Mouse (Mus musculus) kidney, embryonic 16.5 days (tissue): ENCODE measurements around the gene Ctnnd2. TPM values are rescaled to one million over a fixed set of nuclear protein-coding genes. Genes with fewer than 3 reads are reported as not detected.

Experiments
- ATAC-seq: fragments of 200-750 bp; cut with Nextera tagmentation; 2 replicates; pipeline ENCODE4 v1.8.0; 2017; ENCODE audit warnings: moderate TSS enrichment; ENCODE audit not compliant: low FRiP score, low TSS enrichment
- H3K27ac ChIP-seq: fragments of 300-500 bp; sonication (generic); 2 replicates; pipeline ENCODE4 v1.5.1; 2014; ENCODE audit warnings: low read length
- H3K27me3 ChIP-seq: fragments of 300-500 bp; sonication (generic); 2 replicates; pipeline ENCODE4 v1.6.1; 2014; ENCODE audit warnings: low read length, control low read depth, mixed read lengths; ENCODE audit not compliant: insufficient read depth
- H3K36me3 ChIP-seq: fragments of 300-500 bp; sonication (generic); 2 replicates; pipeline ENCODE4 v1.6.1; 2014; ENCODE audit warnings: low read length, control low read depth, mixed read lengths; ENCODE audit not compliant: insufficient read depth
- H3K4me1 ChIP-seq: fragments of 300-500 bp; sonication (generic); 2 replicates; pipeline ENCODE4 v1.6.1; 2014; ENCODE audit warnings: low read length, control low read depth, mixed read lengths; ENCODE audit not compliant: insufficient read depth
- H3K4me2 ChIP-seq: fragments of 300-500 bp; sonication (generic); replicated peaks from 2 replicates; pipeline ENCODE4 v1.6.1; 2014; ENCODE audit warnings: low read depth, low read length
- H3K4me3 ChIP-seq: fragments of 300-500 bp; sonication (generic); 2 replicates; pipeline ENCODE4 v1.5.1; 2014; ENCODE audit warnings: mild to moderate bottlenecking, low read length
- H3K9ac ChIP-seq: fragments of 300-500 bp; sonication (generic); replicated peaks from 2 replicates; pipeline ENCODE4 v1.6.1; 2014; ENCODE audit warnings: low read length
- H3K9me3 ChIP-seq: fragments of 300-500 bp; sonication (generic); 2 replicates; pipeline ENCODE4 v1.6.1; 2016; ENCODE audit warnings: low read length, control low read depth
- WGBS: fragments of 180-500 bp; shearing (Covaris S2); extraction: QIAGEN DNeasy Blood & Tissue Kit; methylation state at CpG from one replicate; pipeline ENCODE4 v1.1.7; 2014; 5-methylcytosine and 5-hydroxymethylcytosine counted together
- polyA plus RNA-seq: library from polyadenylated mRNA; unstranded; fragments of >200 nt; fragmentation: Nextera tagmentation; extraction: Ambion mirVana; gene quantifications from 2 replicates; pipeline ENCODE4 v1.2.1, GENCODE M21; 2015

The Ctnnd2 gene
- polyA plus RNA-seq, 1 experiment from 2014 or later: 3.6 TPM

GRCm38 (mm10) chr15:31006050-31006824 lies 833.8 kb downstream of the Ctnnd2 start:
- H3K9me3 ChIP-seq: no peaks in the 10 kb centered on the region
- WGBS: 58% methylated on average over 8 of the region's 8 CpGs
- no peak overlapping the region for H3K9ac ChIP-seq
- no peaks in the 10 kb centered on the region for H3K27me3 ChIP-seq
- no peaks in the 10 kb centered on the region for H3K36me3 ChIP-seq
- H3K4me3 ChIP-seq: no peak overlapping the region
- no peaks in the 10 kb centered on the region for H3K4me1 ChIP-seq
- no peak overlapping the region for H3K4me2 ChIP-seq
- ATAC-seq: 0 out of 2 replicates have a peak, but pooled peaks have one; percentile 51
- no peak overlapping the region for H3K27ac ChIP-seq

- ATAC-seq: no peak
- Histone ChIP-seq H3K9ac (no peak overlapping the region), H3K4me2 (no peak overlapping the region), H3K9me3 (no peaks in the 10 kb centered on the region), H3K36me3 (no peaks in the 10 kb centered on the region), H3K4me1 (no peaks in the 10 kb centered on the region), H3K27ac (no peak overlapping the region), H3K4me3 (no peak overlapping the region), H3K27me3 (no peaks in the 10 kb centered on the region)
- 89% methylated on average over 8 of the region's 8 CpGs for WGBS
Observed at GRCm38 (mm10) chr15:31006825-31007157, 834.4 kb downstream of the Ctnnd2 start.

DNA sequence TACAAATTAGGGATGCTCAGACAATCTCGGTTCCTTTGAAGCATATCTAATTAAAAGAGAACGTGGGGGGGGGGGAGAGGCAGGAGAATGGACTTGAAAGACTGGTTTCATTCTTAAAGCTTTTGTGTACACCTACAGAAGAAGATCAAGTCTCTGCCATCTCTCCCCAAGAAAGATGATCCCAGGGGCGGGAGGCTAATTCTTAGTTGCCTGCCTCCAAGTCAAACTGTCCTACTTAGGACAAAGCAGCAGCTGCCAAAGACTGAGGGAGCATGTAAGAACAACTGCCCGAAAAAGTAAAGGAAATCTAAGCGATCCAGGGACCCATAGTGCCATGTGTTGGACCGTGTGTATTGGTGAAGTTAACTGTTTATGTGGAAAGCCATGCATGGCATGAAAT lies 836.2 kb downstream of the Ctnnd2 start:
- no peaks in the 10 kb centered on the region for H3K27me3 ChIP-seq
- H3K9ac ChIP-seq: no peak overlapping the region
- 52% methylated on average over 6 of the region's 6 CpGs for WGBS
- no peaks in the 10 kb centered on the region for H3K9me3 ChIP-seq
- no peaks in the 10 kb centered on the region for H3K36me3 ChIP-seq
- no peaks in the 10 kb centered on the region for H3K4me1 ChIP-seq
- no peak overlapping the region for H3K4me3 ChIP-seq
- no peak for ATAC-seq
- no peak overlapping the region for H3K4me2 ChIP-seq
- no peak overlapping the region for H3K27ac ChIP-seq

DNA sequence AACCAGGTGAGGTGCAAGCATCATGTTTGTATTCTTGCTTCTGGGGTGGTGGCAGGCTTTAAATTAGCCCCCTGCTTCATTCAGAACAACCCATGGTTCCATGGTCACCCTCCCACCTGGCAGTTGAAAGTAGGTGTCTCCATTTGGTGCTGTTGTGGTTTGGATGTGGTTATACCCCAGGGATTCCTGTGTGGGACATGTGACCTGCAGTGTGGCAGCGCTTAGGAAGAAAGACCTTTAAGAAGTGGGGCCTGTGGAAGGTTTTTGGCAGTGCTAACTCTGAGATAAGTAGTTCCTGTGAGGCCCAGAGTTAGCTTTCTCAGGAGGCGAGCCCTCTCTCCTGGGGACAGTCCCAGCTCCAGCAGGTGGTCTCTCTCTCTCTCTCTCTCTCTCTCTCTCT lies 848.4 kb downstream of the Ctnnd2 start:
- no peak overlapping the region for H3K4me3 ChIP-seq
- H3K4me1 ChIP-seq: 0 out of 2 replicates have a peak, but pooled peaks cover 4% of the 10 kb centered on the region
- no peak overlapping the region for H3K27ac ChIP-seq
- H3K9me3 ChIP-seq: no peaks in the 10 kb centered on the region
- no peak overlapping the region for H3K9ac ChIP-seq
- WGBS: 72% methylated on average over 2 of the region's 2 CpGs
- H3K4me2 ChIP-seq: no peak overlapping the region
- H3K36me3 ChIP-seq: no peaks in the 10 kb centered on the region
- ATAC-seq: 0 out of 2 replicates have a peak, but pooled peaks have one; percentile 7
- H3K27me3 ChIP-seq: no peaks in the 10 kb centered on the region

GRCm38 (mm10) chr15:31022012-31022411 lies 849.6 kb downstream of the Ctnnd2 start:
- no peaks in the 10 kb centered on the region for H3K9me3 ChIP-seq
- ATAC-seq: no peak; the same call in 1 of the 2 replicates
- H3K4me1 ChIP-seq: 0 out of 2 replicates have a peak, but pooled peaks cover 4% of the 10 kb centered on the region
- H3K27me3 ChIP-seq: no peaks in the 10 kb centered on the region
- no peak overlapping the region for H3K27ac ChIP-seq
- no peak overlapping the region for H3K4me3 ChIP-seq
- no peak overlapping the region for H3K9ac ChIP-seq
- no peaks in the 10 kb centered on the region for H3K36me3 ChIP-seq
- WGBS: 19% methylated on average over 1 of the region's 1 CpGs
- no peak overlapping the region for H3K4me2 ChIP-seq

- H3K27me3 ChIP-seq: no peaks in the 10 kb centered on the region
- no peaks in the 10 kb centered on the region for H3K9me3 ChIP-seq
- no peak for ATAC-seq
- no peaks in the 10 kb centered on the region for H3K36me3 ChIP-seq
- no peak overlapping the region for H3K9ac ChIP-seq
- WGBS: 88% methylated on average over 3 of the region's 3 CpGs
- no peak overlapping the region for H3K4me3 ChIP-seq
- H3K4me1 ChIP-seq: 0 out of 2 replicates have a peak, but pooled peaks cover 4% of the 10 kb centered on the region
- H3K4me2 ChIP-seq: no peak overlapping the region
- H3K27ac ChIP-seq: no peak overlapping the region
Observed at GRCm38 (mm10) chr15:31022497-31022896, 850.1 kb downstream of the Ctnnd2 start.

DNA sequence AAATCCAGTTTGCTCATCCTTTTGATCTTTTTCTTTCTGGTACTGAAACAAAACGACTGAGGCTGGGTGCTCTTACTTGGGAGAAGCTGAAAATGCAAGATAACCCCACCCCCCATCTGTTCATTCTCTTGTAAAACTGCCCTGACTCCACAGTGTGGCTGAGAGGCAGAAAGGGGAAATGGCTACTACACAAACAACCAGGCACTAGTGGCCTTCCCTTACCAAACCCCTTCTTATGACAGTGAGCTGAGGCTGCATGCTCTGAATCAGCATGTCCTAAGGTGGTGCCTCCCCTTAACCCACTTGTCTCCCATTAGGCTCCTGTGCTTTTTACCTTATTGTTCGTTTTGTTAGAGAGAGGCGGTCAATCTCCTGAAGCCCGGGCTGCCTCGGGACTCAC lies 851.4 kb downstream of the Ctnnd2 start:
- ATAC-seq: no peak
- Histone ChIP-seq H3K27ac (no peak overlapping the region), H3K9me3 (no peaks in the 10 kb centered on the region), H3K4me2 (no peak overlapping the region), H3K9ac (no peak overlapping the region), H3K4me1 (0 out of 2 replicates have a peak, but pooled peaks cover 4% of the 10 kb centered on the region), H3K36me3 (no peaks in the 10 kb centered on the region), H3K4me3 (no peak overlapping the region), H3K27me3 (no peaks in the 10 kb centered on the region)
- 84% methylated on average over 5 of the region's 5 CpGs for WGBS

- Histone ChIP-seq H3K4me3 (no peak overlapping the region), H3K27me3 (no peaks in the 10 kb centered on the region), H3K9ac (no peak overlapping the region), H3K36me3 (no peaks in the 10 kb centered on the region), H3K4me2 (no peak overlapping the region), H3K9me3 (no peaks in the 10 kb centered on the region), H3K4me1 (no peaks in the 10 kb centered on the region), H3K27ac (no peak overlapping the region)
- ATAC-seq: no peak
- WGBS: 79% methylated on average over 26 of the region's 26 CpGs
Observed at GRCm38 (mm10) chr15:31027448-31028230, 855.2 kb downstream of the Ctnnd2 start.

- ATAC-seq: no peak
- 48% methylated on average over 1 of the region's 1 CpGs for WGBS
- H3K27ac ChIP-seq: no peak overlapping the region
- H3K4me3 ChIP-seq: no peak overlapping the region
- no peaks in the 10 kb centered on the region for H3K36me3 ChIP-seq
- no peak overlapping the region for H3K4me2 ChIP-seq
- H3K9ac ChIP-seq: no peak overlapping the region
- H3K27me3 ChIP-seq: no peaks in the 10 kb centered on the region
- no peaks in the 10 kb centered on the region for H3K9me3 ChIP-seq
- no peaks in the 10 kb centered on the region for H3K4me1 ChIP-seq
Observed at GRCm38 (mm10) chr15:31044983-31045382, 872.6 kb downstream of the Ctnnd2 start.

- Histone ChIP-seq H3K36me3 (no peaks in the 10 kb centered on the region), H3K27ac (no peak overlapping the region), H3K4me2 (no peak overlapping the region), H3K9ac (no peak overlapping the region), H3K9me3 (no peaks in the 10 kb centered on the region), H3K27me3 (no peaks in the 10 kb centered on the region), H3K4me1 (no peaks in the 10 kb centered on the region), H3K4me3 (no peak overlapping the region)
- WGBS: 86% methylated on average over 5 of the region's 5 CpGs
- ATAC-seq: no peak
Observed at GRCm38 (mm10) chr15:31051496-31051895, 879.1 kb downstream of the Ctnnd2 start.
